Mouse (Mus musculus) bone marrow macrophage, adult 2 months (primary cell): Measurements from ENCODE around the gene Pdxk. TPM values are rescaled to one million over a fixed set of nuclear protein-coding genes. Genes with fewer than 3 reads are reported as not detected.
A peak's percentile ranks its signal among the peaks of the same experiment; 100 is the strongest.
"Not testable (repeated sequence)": the region's sequence is repeated elsewhere in the genome, so short reads cannot be mapped to it uniquely, and the experiment has no call there.

ENCODE experiments used
- H3K27ac ChIP-seq: 2 replicates; pipeline ENCODE4 v1.5.1; 2012; ENCODE audit warnings: low read depth, low read length; ENCODE audit not compliant: insufficient read depth
- H3K4me1 ChIP-seq: 2 replicates; pipeline ENCODE4 v1.6.1; 2012; ENCODE audit warnings: low read length; ENCODE audit not compliant: control insufficient read depth, insufficient read depth
- H3K4me3 ChIP-seq: 2 replicates; pipeline ENCODE4 v1.5.1; 2012; ENCODE audit warnings: mild to moderate bottlenecking, low read length, moderate library complexity; ENCODE audit not compliant: insufficient read depth
- CTCF ChIP-seq: IDR thresholded peaks from 2 replicates; pipeline ENCODE4 v1.5.1; 2012; ENCODE audit warnings: low read depth, mild to moderate bottlenecking, low read length, moderate library complexity
- POLR2A ChIP-seq: IDR thresholded peaks from 2 replicates; pipeline ENCODE4 v1.6.1; 2012; ENCODE audit warnings: mild to moderate bottlenecking, low read depth, low read length, borderline replicate concordance
- polyA plus RNA-seq: library from polyadenylated mRNA; stranded (reverse); fragments of >200 nt; gene quantifications from 2 replicates; pipeline ENCODE4 v1.2.4, GENCODE M21; 2012; ENCODE audit not compliant: missing spikeins, insufficient read depth, insufficient read length

The Pdxk gene
- polyA plus RNA-seq, 1 experiment = 121 TPM

GRCm38 (mm10) chr10:78422614-78423013 is 42.2 kb downstream of the Pdxk start:
- H3K4me1 ChIP-seq = peaks cover 24% of the 10 kb centered on the region
- H3K4me3 ChIP-seq = no peak overlapping the region
- no peak overlapping the region for H3K27ac ChIP-seq
- TF ChIP-seq POLR2A (no peak), CTCF (no peak)

GRCm38 (mm10) chr10:78420929-78421328 is 43.8 kb downstream of the Pdxk start:
- no peak overlapping the region for H3K4me3 ChIP-seq
- TF ChIP-seq CTCF (no peak), POLR2A (no peak)
- H3K4me1 ChIP-seq = peaks cover 28% of the 10 kb centered on the region
- no peak overlapping the region for H3K27ac ChIP-seq

GRCm38 (mm10) chr10:78418791-78419190 is 46.0 kb downstream of the Pdxk start:
- H3K4me1 ChIP-seq = peaks cover 24% of the 10 kb centered on the region
- H3K4me3 ChIP-seq = no peak overlapping the region
- no peak for TF ChIP-seq CTCF
- TF ChIP-seq POLR2A = no peak
- no peak overlapping the region for H3K27ac ChIP-seq

GRCm38 (mm10) chr10:78417888-78418287 is 46.9 kb downstream of the Pdxk start:
- no peak overlapping the region for H3K27ac ChIP-seq
- no peak overlapping the region for H3K4me3 ChIP-seq
- no peak for TF ChIP-seq POLR2A
- TF ChIP-seq CTCF = no peak
- peaks cover 24% of the 10 kb centered on the region for H3K4me1 ChIP-seq

- not testable (repeated sequence) for H3K27ac ChIP-seq
- peaks cover 21% of the 10 kb centered on the region for H3K4me1 ChIP-seq
Measured at GRCm38 (mm10) chr10:78414936-78415335, 49.8 kb downstream of the Pdxk start.

GRCm38 (mm10) chr10:78413152-78413520 is 51.6 kb downstream of the Pdxk start:
- H3K4me1 ChIP-seq = peaks cover 16% of the 10 kb centered on the region
- H3K27ac ChIP-seq = no peak overlapping the region
- no peak; the same call in 1 of the 2 replicates for TF ChIP-seq CTCF
- TF ChIP-seq POLR2A = no peak
- peak overlapping the region; percentile 92 for H3K4me3 ChIP-seq

More at GRCm38 (mm10) chr10:78414936-78415335, 49.8 kb downstream of the Pdxk start:
- H3K4me3 ChIP-seq = not testable (repeated sequence)

- Histone ChIP-seq H3K27ac (peak within 1 kb of the TSS; percentile 47), H3K4me1 (peaks cover 10% of the 10 kb centered on the region), H3K4me3 (peak within 1 kb of the TSS; percentile 92)
- TF ChIP-seq CTCF (peak; percentile 77; the same call in 1 of the 2 replicates), POLR2A (no peak)
Measured at GRCm38 (mm10) chr10:78412319-78413151, 52.2 kb downstream of the Pdxk start, which contains the start of gene Rrp1. Gene Rrp1, minus strand, starts transcription at chr10:78413043.

GRCm38 (mm10) chr10:78411851-78412250 is 52.9 kb downstream of the Pdxk start:
- TF ChIP-seq POLR2A (no peak), CTCF (no peak)
- Histone ChIP-seq H3K4me1 (peaks cover 3% of the 10 kb centered on the region), H3K27ac (no peak overlapping the region), H3K4me3 (peak overlapping the region; percentile 92)

GRCm38 (mm10) chr10:78409035-78409788 is 55.6 kb downstream of the Pdxk start:
- TF ChIP-seq POLR2A (no peak), CTCF (no peak)
- no peak overlapping the region for H3K27ac ChIP-seq
- H3K4me1 ChIP-seq = peaks cover 3% of the 10 kb centered on the region
- no peak overlapping the region for H3K4me3 ChIP-seq

GRCm38 (mm10) chr10:78407132-78407531 is 57.6 kb downstream of the Pdxk start:
- no peak for TF ChIP-seq CTCF
- TF ChIP-seq POLR2A = no peak
- Histone ChIP-seq H3K4me3 (no peak overlapping the region), H3K27ac (no peak overlapping the region), H3K4me1 (peaks cover 3% of the 10 kb centered on the region)
